Mouse (Mus musculus): ENCODE results near the gene Rspry1. TPM values are rescaled to one million over a fixed set of nuclear protein-coding genes. Genes with fewer than 3 reads are reported as not detected.

The Rspry1 gene
- total and polyA plus RNA-seq, 2 experiments from 2014 or later: 31.4 to 36.1 TPM

DNA sequence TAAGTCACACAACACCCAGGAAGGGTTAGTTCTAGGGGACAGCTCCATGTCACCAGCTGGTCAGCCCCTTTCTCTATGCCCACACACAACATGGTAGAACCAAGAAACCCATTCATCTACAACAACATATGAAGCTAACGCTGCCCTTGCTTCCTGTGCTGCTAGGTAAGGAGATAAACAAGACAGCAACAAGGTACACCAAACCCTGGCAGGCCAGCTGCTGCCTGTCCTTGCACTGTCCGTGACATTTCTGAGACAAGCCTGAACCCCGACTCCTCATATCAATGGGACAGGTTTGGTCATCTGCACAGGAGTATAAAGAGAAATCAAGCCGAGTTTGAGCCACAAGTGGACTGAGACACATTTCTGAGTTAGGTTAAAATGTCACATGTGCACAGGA is 26.6 kb upstream of the Rspry1 start:
- Histone ChIP-seq H3K9ac (replicated peaks; ENCODE audit: low read length) (no peak overlapping the region), H3K36me3 (ENCODE audit: insufficient read depth, low read length) (peaks cover 41% of the 10 kb centered on the region), H3K4me3 (ENCODE audit: low read length) (no peak overlapping the region), H3K4me2 (ENCODE audit: low read depth, low read length) (no peak overlapping the region), H3K4me1 (ENCODE audit: insufficient read depth, low read length) (no peaks in the 10 kb centered on the region; the same call in 1 of the 2 replicates), H3K27me3 (ENCODE audit: insufficient read depth, low read length) (no peaks in the 10 kb centered on the region), H3K9me3 (ENCODE audit: low read length) (no peaks in the 10 kb centered on the region), H3K27ac (peak overlapping the region; percentile 78)
- DNase-seq (ENCODE audit: low spot score) (no peak), ATAC-seq (no peak)
- 97% methylated on average over 4 of the region's 4 CpGs for WGBS
- TF ChIP-seq CTCF (IDR thresholded peaks at IDR 0.05; ENCODE audit: low read depth): no peak

DNA sequence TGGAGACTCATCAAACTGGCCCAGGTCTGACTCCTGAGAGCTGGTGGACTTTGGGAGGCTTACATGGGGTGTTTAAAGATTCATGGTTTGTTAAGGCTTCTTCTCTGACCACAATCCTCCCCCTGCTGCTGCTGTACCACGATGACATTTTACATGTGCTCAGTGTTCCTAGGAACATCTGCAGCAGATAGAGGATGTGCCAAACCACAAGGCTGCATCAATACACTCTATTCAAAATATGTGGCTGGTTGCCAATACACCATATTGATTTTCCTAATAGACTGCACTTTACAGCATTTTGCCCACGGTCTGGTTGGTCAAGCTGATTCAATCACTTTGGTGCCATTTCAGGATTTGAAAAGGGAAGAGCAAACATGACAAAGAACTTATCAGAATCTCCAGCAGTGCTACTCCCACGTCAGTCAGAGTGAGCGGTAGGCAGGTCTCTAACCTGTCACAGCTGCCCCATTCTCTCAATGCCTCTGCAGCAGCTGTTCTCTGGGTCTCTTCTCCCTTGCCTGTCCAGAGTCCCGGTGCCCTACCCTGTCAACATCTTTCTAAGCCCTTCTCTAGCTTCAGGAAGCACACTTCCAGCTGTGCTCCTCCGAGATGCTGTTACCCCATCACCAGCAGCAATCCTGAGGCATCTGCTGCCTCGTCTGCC is 19.8 kb upstream of the Rspry1 start:
- DNase-seq (ENCODE audit: low spot score) (peak; percentile 43), ATAC-seq (no peak)
- H3K4me2 ChIP-seq (ENCODE audit: low read depth, low read length): no peak overlapping the region
- H3K9ac ChIP-seq (replicated peaks; ENCODE audit: low read length): no peak overlapping the region
- no peaks in the 10 kb centered on the region for H3K9me3 ChIP-seq (ENCODE audit: low read length)
- peaks cover 47% of the 10 kb centered on the region for H3K36me3 ChIP-seq (ENCODE audit: insufficient read depth, low read length)
- H3K4me3 ChIP-seq (ENCODE audit: low read length): no peak overlapping the region
- no peak for TF ChIP-seq CTCF (IDR thresholded peaks at IDR 0.05; ENCODE audit: low read depth)
- H3K27me3 ChIP-seq (ENCODE audit: insufficient read depth, low read length): no peaks in the 10 kb centered on the region
- WGBS: 62% methylated on average over 7 of the region's 7 CpGs
- H3K27ac ChIP-seq: no peak overlapping the region
- H3K4me1 ChIP-seq (ENCODE audit: insufficient read depth, low read length): no peaks in the 10 kb centered on the region

DNA sequence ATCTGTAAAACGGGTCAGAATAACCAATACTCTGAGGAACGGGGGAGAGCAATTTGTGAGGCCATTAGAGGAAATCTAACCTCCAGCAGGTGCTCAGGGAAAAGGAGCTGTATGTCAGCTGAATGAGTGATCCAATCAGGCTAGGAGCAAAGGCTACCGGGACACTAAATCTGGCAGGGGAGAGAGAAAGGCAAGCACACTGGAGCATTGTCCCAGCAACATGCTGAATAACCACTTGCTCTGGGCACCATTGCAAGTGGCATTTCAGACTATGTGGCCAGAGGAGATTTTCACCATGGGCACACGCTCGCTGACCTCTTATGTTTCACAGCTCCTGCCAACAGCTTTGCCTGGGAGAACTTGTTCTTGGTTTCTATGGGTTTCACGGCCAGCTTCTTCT is 19.2 kb upstream of the Rspry1 start:
- H3K27me3 ChIP-seq (ENCODE audit: insufficient read depth, low read length): no peaks in the 10 kb centered on the region
- H3K4me1 ChIP-seq (ENCODE audit: insufficient read depth, low read length): no peaks in the 10 kb centered on the region
- TF ChIP-seq CTCF (IDR thresholded peaks at IDR 0.05; ENCODE audit: low read depth): no peak
- ATAC-seq: no peak
- H3K9me3 ChIP-seq (ENCODE audit: low read length): no peaks in the 10 kb centered on the region
- H3K36me3 ChIP-seq (ENCODE audit: insufficient read depth, low read length): peaks cover 47% of the 10 kb centered on the region
- DNase-seq (ENCODE audit: low spot score): no peak
- H3K4me2 ChIP-seq (ENCODE audit: low read depth, low read length): no peak overlapping the region
- H3K4me3 ChIP-seq (ENCODE audit: low read length): no peak overlapping the region
- 76% methylated on average over 6 of the region's 6 CpGs for WGBS
- no peak overlapping the region for H3K27ac ChIP-seq
- H3K9ac ChIP-seq (replicated peaks; ENCODE audit: low read length): no peak overlapping the region

DNA sequence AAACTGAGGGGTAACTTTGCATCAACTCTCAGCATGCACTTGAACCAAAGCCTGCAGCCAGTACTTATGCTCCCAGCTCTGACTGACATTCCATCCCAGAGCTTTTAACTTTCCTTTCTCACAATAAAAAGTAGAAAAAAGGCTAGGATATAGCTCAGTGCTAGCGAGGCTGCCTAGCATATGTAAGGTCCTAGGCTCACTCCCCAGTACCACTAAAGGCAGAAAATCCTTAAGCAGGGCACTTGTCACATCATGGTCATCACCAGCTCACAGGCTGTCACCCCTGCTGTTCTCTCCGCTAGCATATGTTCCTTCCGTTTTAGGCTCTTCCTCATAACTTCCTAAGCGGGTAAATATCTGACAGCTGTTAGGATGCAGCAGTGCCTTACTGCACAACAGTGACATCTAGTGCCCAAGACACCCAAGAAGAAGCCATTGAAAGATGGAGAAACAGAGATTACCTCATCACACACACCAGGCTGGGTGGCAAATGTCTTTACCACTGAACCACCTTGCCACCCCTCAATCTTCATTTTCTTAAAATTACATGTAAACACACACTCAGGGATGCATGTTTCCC is 17.4 kb upstream of the Rspry1 start:
- peak; percentile 94 for ATAC-seq
- 22% methylated on average over 4 of the region's 4 CpGs for WGBS
- peaks cover 47% of the 10 kb centered on the region for H3K36me3 ChIP-seq (ENCODE audit: insufficient read depth, low read length)

DNA sequence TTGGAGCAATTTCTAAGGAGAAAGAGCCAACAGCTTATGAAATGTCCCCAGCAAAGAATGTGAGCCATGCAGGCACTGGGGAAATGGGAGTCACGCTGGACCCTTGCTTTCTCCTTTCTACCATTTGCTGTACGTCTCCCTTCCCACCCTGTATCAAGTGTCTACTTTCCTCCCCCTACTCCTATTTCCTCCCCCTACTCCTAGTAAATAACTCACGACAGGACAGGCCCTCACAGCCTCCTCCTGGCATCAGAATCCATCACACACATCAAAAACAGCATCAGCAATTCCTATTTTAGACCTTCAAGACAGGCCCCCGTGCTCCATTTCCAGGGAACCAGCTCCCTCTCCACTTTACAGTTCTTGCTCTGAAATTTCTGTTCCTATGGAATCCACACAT is 10.0 kb upstream of the Rspry1 start:
- Histone ChIP-seq H3K4me2 (ENCODE audit: low read depth, low read length) (no peak overlapping the region), H3K27me3 (ENCODE audit: insufficient read depth, low read length) (no peaks in the 10 kb centered on the region), H3K9ac (replicated peaks; ENCODE audit: low read length) (no peak overlapping the region), H3K4me1 (ENCODE audit: insufficient read depth, low read length) (no peaks in the 10 kb centered on the region), H3K27ac (no peak overlapping the region), H3K36me3 (ENCODE audit: insufficient read depth, low read length) (peaks cover 19% of the 10 kb centered on the region; the same call in 1 of the 2 replicates), H3K9me3 (ENCODE audit: low read length) (no peaks in the 10 kb centered on the region), H3K4me3 (ENCODE audit: low read length) (no peak overlapping the region)
- WGBS: 86% methylated on average over 4 of the region's 4 CpGs
- no peak for DNase-seq (ENCODE audit: low spot score)
- ATAC-seq: no peak
- no peak for TF ChIP-seq CTCF (IDR thresholded peaks at IDR 0.05; ENCODE audit: low read depth)

More for the DNA sequence above, 17.4 kb upstream of the Rspry1 start:
- H3K9me3 ChIP-seq (ENCODE audit: low read length): no peaks in the 10 kb centered on the region
- DNase-seq (ENCODE audit: low spot score): peak; percentile 89
- H3K9ac ChIP-seq (replicated peaks; ENCODE audit: low read length): no peak overlapping the region
- no peak overlapping the region for H3K27ac ChIP-seq
- H3K4me1 ChIP-seq (ENCODE audit: insufficient read depth, low read length): no peaks in the 10 kb centered on the region
- no peak overlapping the region for H3K4me2 ChIP-seq (ENCODE audit: low read depth, low read length)
- peak; percentile 94 for TF ChIP-seq CTCF (IDR thresholded peaks at IDR 0.05; ENCODE audit: low read depth)
- no peaks in the 10 kb centered on the region for H3K27me3 ChIP-seq (ENCODE audit: insufficient read depth, low read length)
- H3K4me3 ChIP-seq (ENCODE audit: low read length): no peak overlapping the region

DNA sequence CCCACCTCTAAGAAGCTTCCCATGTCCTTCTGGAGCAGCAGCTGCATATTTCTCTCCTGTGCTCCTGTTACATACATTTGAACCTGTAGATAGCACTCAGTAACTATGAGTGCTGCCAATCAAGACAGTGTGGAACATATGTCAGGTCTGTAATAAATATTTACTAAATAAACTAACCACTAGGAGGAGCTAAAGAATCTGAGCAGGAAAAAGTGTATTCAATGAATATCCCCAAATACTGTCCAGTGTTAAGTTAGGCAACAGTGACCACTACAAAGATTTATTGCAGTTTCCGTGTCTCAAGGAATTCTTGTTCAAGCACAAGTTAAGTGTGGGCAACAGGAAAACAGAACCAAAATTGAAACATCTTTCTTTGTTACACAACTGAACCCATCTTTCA is 7.5 kb upstream of the Rspry1 start:
- Histone ChIP-seq H3K27ac (no peak overlapping the region), H3K4me2 (ENCODE audit: low read depth, low read length) (no peak overlapping the region), H3K9me3 (ENCODE audit: low read length) (no peaks in the 10 kb centered on the region), H3K4me1 (ENCODE audit: insufficient read depth, low read length) (no peaks in the 10 kb centered on the region), H3K9ac (replicated peaks; ENCODE audit: low read length) (no peak overlapping the region), H3K4me3 (ENCODE audit: low read length) (no peak overlapping the region), H3K36me3 (ENCODE audit: insufficient read depth, low read length) (no peaks in the 10 kb centered on the region), H3K27me3 (ENCODE audit: insufficient read depth, low read length) (no peaks in the 10 kb centered on the region)
- peak; percentile 58 for TF ChIP-seq CTCF (IDR thresholded peaks at IDR 0.05; ENCODE audit: low read depth)
- ATAC-seq (no peak), DNase-seq (ENCODE audit: low spot score) (peak; percentile 36)
- WGBS: 62% methylated on average over 1 of the region's 1 CpGs

DNA sequence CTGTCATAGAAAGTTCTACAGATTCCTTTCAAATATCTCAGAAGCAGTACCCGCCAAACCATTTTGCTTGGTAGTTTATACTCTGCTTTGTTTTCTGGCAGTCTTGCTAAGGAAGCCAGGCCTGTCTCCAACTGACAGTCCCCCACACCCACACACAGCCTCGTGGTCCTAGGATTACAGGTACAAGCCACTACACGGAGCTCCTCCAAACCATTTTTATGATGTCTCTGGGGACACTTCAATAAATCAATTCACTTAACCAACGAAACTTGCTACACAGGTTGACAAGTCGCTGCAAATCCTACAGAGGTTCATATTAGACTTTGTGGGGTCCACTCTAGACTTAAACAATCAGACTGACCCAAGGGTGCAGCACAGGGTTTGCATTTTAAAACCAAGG is 1.3 kb upstream of the Rspry1 start:
- peaks cover 16% of the 10 kb centered on the region; the same call in 1 of the 2 replicates for H3K4me1 ChIP-seq (ENCODE audit: insufficient read depth, low read length)
- peak overlapping the region; percentile 98 for H3K4me3 ChIP-seq (ENCODE audit: low read length)
- H3K4me2 ChIP-seq (ENCODE audit: low read depth, low read length): peak overlapping the region; percentile 95
- DNase-seq (ENCODE audit: low spot score) (no peak), ATAC-seq (no peak)
- no peaks in the 10 kb centered on the region for H3K36me3 ChIP-seq (ENCODE audit: insufficient read depth, low read length)
- 25% methylated on average over 5 of the region's 5 CpGs for WGBS
- no peaks in the 10 kb centered on the region for H3K27me3 ChIP-seq (ENCODE audit: insufficient read depth, low read length)
- no peaks in the 10 kb centered on the region for H3K9me3 ChIP-seq (ENCODE audit: low read length)
- peak overlapping the region; percentile 97 for H3K27ac ChIP-seq
- TF ChIP-seq CTCF (IDR thresholded peaks at IDR 0.05; ENCODE audit: low read depth): no peak
- peak overlapping the region; percentile 89 for H3K9ac ChIP-seq (replicated peaks; ENCODE audit: low read length)
